Mouse (Mus musculus): ENCODE measurements around the gene Gm29797.

GRCm38 (mm10) chr2:181648926-181649325 lies 7.9 kb upstream of the Gm29797 start:
- no peak for TF ChIP-seq POLR2A (IDR thresholded peaks at IDR 0.05; ENCODE audit: low read depth, low read length)
- no peak for TF ChIP-seq CTCF (IDR thresholded peaks at IDR 0.05; ENCODE audit: borderline replicate concordance, insufficient read depth, low read length)
